Comparison of ENCODE assay signal across 20 mouse cellular contexts in genomic region chr9:14104921-14105320, GRCm38 (mm10).
A peak's percentile ranks its signal among the peaks of the same experiment; 100 is the strongest.
DNase-seq lines count a peak whose midpoint lies in the region; ATAC-seq and TF ChIP-seq lines count a peak whose summit lies in the region.
"Had no signal": no experiment of that assay in that cellular context is flagged by ENCODE, and none has a peak within 500 bp of the region (broad histone marks: within the 10 kb centered on the region; RNA-seq: fewer than 3 reads in every experiment).

No protein-coding gene starts in this region.

- no peak overlapping the region for H3K9ac ChIP-seq in heart, embryonic 13.5 days
- H3K9ac ChIP-seq: limb, embryonic 15.5 days; liver, embryonic 15.5 days had no signal

- TF ChIP-seq CTCF in Patski (IDR thresholded peaks at IDR 0.05): no peak

- CTCF ChIA-PET in Patski (lab: Charles Lee): interaction anchor here (1.1 to 3.6 kb wide), 3 partner anchors 12 to 215 kb away, joined by 3 to 16 read pairs (median 3); no protein-coding TSS in a partner anchor

- no peaks in the 10 kb centered on the region for H3K27me3 ChIP-seq in heart, embryonic 13.5 days (replicated peaks)
- H3K27me3 ChIP-seq in Patski: no peaks in the 10 kb centered on the region
- H3K27me3 ChIP-seq: limb, embryonic 15.5 days; liver, embryonic 15.5 days had no signal

- no peak overlapping the region for H3K4me2 ChIP-seq in heart, embryonic 13.5 days
- H3K4me2 ChIP-seq: limb, embryonic 15.5 days; liver, embryonic 15.5 days had no signal

- 0 out of 2 replicates have a peak overlapping the region, but pooled peaks have one; percentile 4 for H3K27ac ChIP-seq in heart, embryonic 13.5 days (replicated peaks)
- H3K27ac ChIP-seq: layer of hippocampus, adult 2 months; limb, embryonic 15.5 days; liver, embryonic 15.5 days had no signal

- H3K4me3 ChIP-seq in heart, embryonic 13.5 days: no peak overlapping the region
- H3K4me3 ChIP-seq: erythroblast, embryonic 14.5 days; layer of hippocampus, adult 2 months; limb, embryonic 15.5 days; liver, embryonic 15.5 days had no signal

- POLR2A ChIA-PET in Patski (lab: Charles Lee): no interaction called here

- H3K36me3 ChIP-seq in heart, embryonic 13.5 days: no peaks in the 10 kb centered on the region
- H3K36me3 ChIP-seq: limb, embryonic 15.5 days; liver, embryonic 15.5 days had no signal

- in situ Hi-C loops in Patski (cut with MboI; ENCODE audit: low pct_unique_long_range_greater_than_20kb): no loop called here

- 17% methylated on average over 2 of the region's 2 CpGs for WGBS in heart, embryonic 13.5 days

- H3K9me3 ChIP-seq in heart, embryonic 13.5 days: no peaks in the 10 kb centered on the region
- H3K9me3 ChIP-seq: limb, embryonic 15.5 days; liver, embryonic 15.5 days had no signal

- no peak for DNase-seq in heart, adult 11 months
- peak; percentile 15 for DNase-seq in Patski (ENCODE audit: low read depth, low spot score)
- DNase-seq in lung, adult 18-20 months: peak; percentile 66 to 68
- DNase-seq in lung, postnatal 14 days: peak; percentile 36
- no peak for DNase-seq in ovary, postnatal 10 days (ENCODE audit: low spot score)
- DNase-seq in urinary bladder, postnatal 14 days (ENCODE audit: low spot score): no peak
- DNase-seq: cerebellum, adult 9-11 months; gastrocnemius, postnatal 36 days; kidney, adult 18-20 months; kidney, postnatal 10 days; layer of hippocampus, postnatal 36 days; right cerebral cortex, adult 18-20 months; thymus, postnatal 14 days had no signal

- peaks cover 21% of the 10 kb centered on the region for H3K4me1 ChIP-seq in heart, embryonic 13.5 days
- H3K4me1 ChIP-seq: limb, embryonic 15.5 days; liver, embryonic 15.5 days had no signal

- ATAC-seq in heart, embryonic 13.5 days (ENCODE audit: extremely low read depth, insufficient number of reproducible peaks, low FRiP score, low TSS enrichment): no peak
- peak; percentile 54 for ATAC-seq in Patski
- ATAC-seq in megakaryocyte, adult 5-6 weeks (ENCODE audit: poor library complexity, severe bottlenecking): no peak
- ATAC-seq: forebrain, embryonic 14.5 days had no signal

Comparison
In these comparisons a context has a peak if more than half of its experiments do, and no peak if none do; other contexts are left out.
1. DNase-seq: peak in Patski (single experiment), lung, adult 18-20 months (2 of 2) and lung, postnatal 14 days (single experiment); none in heart, adult 11 months (single experiment), ovary, postnatal 10 days (single experiment) and urinary bladder, postnatal 14 days (single experiment).